8 mouse cellular contexts compared by ENCODE assay signal in genomic region chr9:54830624-54831023, GRCm38 (mm10). TPM values are rescaled to one million over a fixed set of nuclear protein-coding genes. Genes with fewer than 3 reads are reported as not detected.
DNase-seq lines count a peak whose midpoint lies in the region; TF ChIP-seq lines count a peak whose summit lies in the region.

No protein-coding gene starts in this region.

- peak; percentile 57 for TF ChIP-seq CTCF in gastrocnemius, adult 2 months (IDR thresholded peaks at IDR 0.05)

- peak; percentile 24 for DNase-seq in gastrocnemius, adult 2 months
- no peak for DNase-seq in gastrocnemius, adult 8-10 months (ENCODE audit: low spot score in 2 of 2)
- peak; percentile 23 for DNase-seq in urinary bladder, postnatal 25 days (ENCODE audit: low spot score)
- DNase-seq in urinary bladder, adult 2 months (ENCODE audit: low spot score) = no peak
- peak; percentile 23 to 33 for DNase-seq in cerebellum, postnatal 36 days
- peak; percentile 55 to 82 for DNase-seq in kidney, postnatal 36 days
- peak; percentile 56 for DNase-seq in lung, postnatal 14 days
- peak; percentile 23 to 35 for DNase-seq in thymus, postnatal 36 days

- no peak overlapping the region for H3K4me3 ChIP-seq in gastrocnemius, adult 2 months

- no peak overlapping the region for H3K27ac ChIP-seq in gastrocnemius, adult 2 months

- intact Hi-C loops in gastrocnemius, adult 2 months (cut with DNase I) = loop anchor here (5.0 kb wide), 1 partner anchor 282 kb away; no protein-coding TSS in a partner anchor

RNA-seq across cellular contexts. Expression of gene Ireb2, which starts 33.0 kb away (rescaled TPM):
- 10 to 100 TPM; 18.3 to 21.8 TPM for total RNA-seq in gastrocnemius, adult 2 months (2021)
- 10 to 100 TPM; 17.3 to 18.9 (median 18.5) TPM for total RNA-seq in gastrocnemius, adult 8-10 months (2022)
- polyA plus RNA-seq in urinary bladder, adult 2 months (2012; rRNA removed) = 20.0 and 21.8 TPM in 2 replicates

Comparison
In these comparisons a context has a peak if more than half of its experiments do, and no peak if none do; other contexts are left out.
1. DNase-seq: peak in gastrocnemius, adult 2 months (single experiment), urinary bladder, postnatal 25 days (single experiment), cerebellum, postnatal 36 days (2 of 2), kidney, postnatal 36 days (2 of 2), lung, postnatal 14 days (single experiment) and thymus, postnatal 36 days (2 of 2); none in gastrocnemius, adult 8-10 months (0 of 2) and urinary bladder, adult 2 months (single experiment).